Mouse (Mus musculus) neutrophil, adult 5-6 weeks (primary cell): Measurements from ENCODE around the gene Gm20388. TPM values are rescaled to one million over a fixed set of nuclear protein-coding genes. Genes with fewer than 3 reads are reported as not detected.
A peak's percentile ranks its signal among the peaks of the same experiment; 100 is the strongest.

ENCODE experiments used
- ATAC-seq: fragments of 151-379, 151-347 bp; 2 replicates; pipeline ENCODE4 v1.8.0; 2017; ENCODE audit warnings: mild to moderate bottlenecking, moderate TSS enrichment; ENCODE audit not compliant: insufficient number of reproducible peaks, poor library complexity, low FRiP score, severe bottlenecking; ENCODE audit errors: extremely low read depth
- total RNA-seq: library from RNA; stranded (forward); fragments of 200-1000 nt; gene quantifications from 2 replicates; pipeline ENCODE4 v1.2.3, GENCODE M21; 2017

The Gm20388 gene
- total RNA-seq, 1 experiment from 2014 or later: 10.8 TPM

DNA sequence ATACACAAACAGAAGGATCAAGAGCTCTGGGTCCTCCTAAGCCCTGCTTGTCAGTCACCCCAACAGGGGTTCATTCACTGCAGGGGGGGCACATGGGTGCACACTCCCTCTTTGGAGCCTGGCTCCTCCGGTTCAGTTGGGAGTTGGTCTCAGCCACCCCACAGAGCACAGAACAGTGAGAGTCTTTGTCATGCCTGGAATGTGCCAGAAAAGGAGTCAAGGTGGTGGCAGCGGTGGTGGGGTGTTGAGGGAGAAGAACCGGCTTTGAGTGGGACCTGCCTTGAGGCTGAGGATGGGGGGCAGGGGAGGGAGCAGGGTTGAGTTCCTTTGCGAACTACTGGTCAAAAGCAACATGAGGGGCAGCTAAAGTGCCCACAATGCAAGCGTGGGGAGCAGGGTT is 719.4 kb downstream of the Gm20388 start:
- no peak for ATAC-seq

DNA sequence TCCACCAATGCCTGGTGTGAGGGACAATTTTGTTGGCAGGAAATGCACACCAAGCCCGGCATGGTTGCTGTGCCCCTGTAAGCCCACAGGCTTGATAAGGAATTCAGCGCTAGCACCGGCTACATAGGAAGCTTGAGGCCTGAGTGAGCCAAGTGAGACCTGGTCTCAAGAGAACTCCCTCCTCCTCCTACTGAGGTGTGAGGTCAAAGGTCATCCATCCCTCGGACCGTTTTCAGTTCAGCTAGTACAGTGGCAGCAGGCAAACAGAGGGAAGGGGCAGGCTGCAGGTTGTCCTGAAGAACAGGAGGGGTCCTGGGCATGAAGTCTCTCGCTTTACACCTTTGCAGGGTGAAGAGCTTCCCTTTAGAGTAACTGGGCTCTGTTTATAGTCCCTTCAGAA is 720.2 kb downstream of the Gm20388 start:
- no peak for ATAC-seq

DNA sequence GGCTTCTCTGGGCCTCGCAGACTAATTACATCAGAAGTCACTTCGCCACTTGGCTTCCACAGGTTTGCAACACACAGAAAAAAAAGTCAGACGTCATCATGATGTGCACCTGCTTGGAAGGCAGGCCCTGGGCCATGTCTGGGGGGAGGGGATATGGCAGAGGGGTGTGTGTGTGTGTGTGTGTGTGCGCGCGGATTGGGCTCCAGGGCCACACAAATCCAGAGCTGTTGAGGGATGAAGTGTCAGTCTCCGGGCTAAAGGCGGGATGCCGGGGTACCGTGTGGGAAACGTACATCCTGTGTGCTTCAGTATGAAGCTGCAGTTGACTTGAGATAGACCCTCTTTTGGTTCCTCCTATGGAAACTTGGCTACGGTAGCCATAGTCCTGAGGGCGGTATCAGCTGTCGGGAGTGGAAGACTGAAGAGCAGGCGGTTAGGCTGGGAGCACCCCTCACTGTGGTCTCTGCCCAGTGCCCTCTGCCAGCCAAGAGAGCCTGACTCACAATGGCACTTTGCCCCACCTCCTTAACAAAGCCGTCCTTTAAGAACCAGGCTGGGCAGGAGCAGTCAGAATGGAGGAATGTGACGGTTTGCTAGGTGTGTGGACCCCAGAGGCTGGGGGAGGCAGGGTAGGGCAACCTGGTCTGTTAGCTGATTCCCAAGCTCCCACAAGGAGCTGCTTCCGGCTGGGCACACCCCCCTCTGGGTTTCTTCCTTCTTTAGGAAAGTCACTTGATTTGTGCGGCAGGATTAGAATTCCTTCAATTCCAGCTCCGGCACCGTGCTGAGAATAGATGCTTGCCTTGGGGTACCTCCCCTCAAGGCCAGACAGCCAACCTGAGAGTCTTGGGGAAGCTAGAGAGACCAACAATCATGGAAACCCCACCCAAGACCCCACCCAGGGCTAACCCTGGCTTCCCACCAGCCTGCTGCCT is 721.1 kb downstream of the Gm20388 start:
- ATAC-seq: no peak

DNA sequence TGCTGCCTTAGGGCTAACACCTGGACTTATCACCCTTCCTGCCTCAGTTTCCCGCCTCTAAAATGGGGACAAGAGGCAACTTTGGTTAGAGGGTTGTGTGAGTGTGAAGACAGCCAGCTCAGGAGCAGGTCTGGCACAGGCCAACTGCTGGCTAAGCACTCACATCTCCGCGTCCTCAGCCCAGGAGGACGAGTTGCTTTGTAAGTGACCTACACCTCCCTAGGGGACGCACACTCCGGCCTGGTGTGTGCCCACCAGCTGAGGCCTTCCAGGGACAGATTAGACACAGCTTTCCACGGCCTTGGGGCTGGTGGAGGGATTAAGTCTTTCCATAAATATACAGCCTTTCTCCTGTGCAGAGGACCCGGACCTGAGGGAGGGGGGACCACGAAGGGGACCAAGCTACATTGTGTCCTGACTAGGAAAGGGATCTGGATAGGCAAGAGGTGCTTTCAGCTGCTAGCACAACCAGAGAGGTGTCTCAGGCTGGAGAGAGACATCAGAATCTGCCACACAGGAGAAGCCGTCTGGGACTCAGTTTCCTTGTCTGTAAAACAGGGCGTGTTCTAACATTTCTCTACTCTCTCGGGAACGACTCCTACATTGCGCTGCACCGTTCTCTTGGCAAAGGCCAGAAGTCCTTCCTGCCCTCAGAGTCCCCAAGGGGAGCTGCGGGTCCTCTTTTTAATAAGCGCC is 722.5 kb downstream of the Gm20388 start:
- ATAC-seq: no peak

DNA sequence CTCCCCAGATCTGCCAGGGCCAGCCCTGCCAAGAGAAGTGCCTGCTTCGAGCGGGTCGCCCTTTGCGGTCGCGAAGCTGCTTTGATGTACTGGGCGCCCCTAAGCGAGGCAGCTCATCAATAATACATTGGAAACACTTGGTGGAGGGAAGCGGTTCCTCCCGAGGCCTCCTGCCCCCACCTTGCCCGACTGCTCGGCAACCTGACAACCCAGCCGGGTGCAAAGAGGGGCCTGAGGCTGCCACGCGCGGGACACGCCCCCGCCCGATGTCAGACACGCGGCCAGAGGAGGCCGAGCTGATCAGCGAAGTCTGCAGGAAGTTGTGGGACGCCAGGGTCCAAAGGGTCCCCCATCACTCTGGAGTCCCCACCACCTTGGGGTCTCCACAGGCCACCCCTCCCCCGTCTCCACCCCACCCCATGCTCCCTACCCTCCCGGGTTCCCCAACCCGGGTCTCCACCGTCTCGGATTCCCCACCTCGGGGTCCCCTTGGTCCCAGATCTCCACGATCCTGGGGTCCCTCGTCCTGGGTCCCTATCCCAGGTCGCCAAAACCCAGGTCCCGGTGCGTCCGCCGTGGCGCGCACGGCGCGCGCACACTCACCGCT is 723.1 kb downstream of the Gm20388 start:
- ATAC-seq: no peak

DNA sequence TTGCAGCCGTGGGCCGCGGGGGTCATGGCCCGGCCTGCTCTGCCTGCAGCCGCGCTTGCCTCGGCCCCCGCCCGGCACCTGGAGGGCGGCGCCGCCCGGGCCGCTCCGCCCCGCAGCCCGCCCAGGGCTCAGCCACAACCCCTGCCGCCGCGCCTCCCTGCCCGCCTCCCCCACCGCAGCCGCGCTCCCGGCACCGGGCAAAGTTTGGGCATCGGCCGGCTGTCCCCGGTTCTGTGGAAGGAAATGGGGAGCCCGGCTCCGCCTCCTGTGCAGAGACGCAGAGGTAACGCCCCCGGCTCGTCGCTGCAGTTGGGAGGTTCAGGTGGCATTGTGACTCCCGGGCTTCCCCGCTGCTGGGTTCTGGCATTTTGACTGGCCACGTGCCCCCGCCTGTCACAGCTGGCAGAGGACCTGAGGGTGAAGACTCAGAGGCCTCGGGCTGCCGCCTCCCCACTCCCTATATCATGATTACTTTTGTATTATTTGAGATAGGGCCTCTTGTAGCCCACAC is 723.7 kb downstream of the Gm20388 start:
- ATAC-seq: no peak; the same call in 1 of the 2 replicates

DNA sequence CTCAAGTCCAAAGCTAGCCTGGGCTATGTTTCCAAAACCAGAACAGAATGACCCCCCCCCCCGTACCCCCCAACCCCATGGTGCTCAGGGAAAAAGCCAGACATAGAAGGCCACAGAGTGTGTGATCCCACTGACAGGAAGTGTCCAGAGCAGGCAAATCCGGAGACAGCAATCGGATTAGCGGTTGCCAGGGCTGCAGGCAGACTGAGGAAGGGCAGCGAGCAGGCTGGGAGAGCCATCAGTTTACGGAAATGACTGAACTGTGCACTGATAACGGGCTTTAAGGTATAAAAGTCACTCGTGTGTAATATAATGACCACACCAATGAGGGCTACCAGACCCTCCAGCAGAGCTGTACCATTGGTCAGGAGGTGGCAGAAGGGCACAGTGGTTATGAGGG is 730.6 kb downstream of the Gm20388 start:
- no peak for ATAC-seq

DNA sequence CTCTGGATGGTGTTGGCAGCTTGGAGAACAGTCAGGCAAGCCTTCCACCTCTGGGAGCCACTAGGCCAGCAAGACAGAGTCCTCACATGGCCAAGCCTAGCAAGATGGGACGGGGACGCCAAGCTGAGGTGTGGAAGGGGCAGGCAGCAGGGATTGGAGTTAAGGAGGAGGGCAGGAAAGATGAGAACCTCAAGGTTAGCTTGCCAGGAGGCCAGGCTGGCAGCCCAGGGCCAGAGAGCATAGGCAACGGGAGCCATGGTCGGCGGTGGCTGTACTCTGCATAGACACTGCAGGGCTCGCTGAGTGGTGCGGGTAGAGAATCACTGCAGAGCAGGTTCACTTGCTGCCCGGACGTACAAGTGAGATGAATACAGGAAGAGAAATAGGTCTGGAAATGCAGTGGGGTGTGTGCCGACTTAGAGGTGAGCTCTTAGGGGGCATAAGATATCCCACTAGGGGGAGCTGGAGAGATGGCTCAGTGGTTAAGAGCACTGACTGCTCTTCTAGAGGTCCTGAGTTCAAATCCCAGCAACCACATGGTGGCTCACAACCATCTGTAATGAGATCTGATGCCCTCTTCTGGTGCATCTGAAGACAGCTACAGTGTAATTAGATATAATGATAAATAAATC is 731.5 kb downstream of the Gm20388 start:
- no peak for ATAC-seq

DNA sequence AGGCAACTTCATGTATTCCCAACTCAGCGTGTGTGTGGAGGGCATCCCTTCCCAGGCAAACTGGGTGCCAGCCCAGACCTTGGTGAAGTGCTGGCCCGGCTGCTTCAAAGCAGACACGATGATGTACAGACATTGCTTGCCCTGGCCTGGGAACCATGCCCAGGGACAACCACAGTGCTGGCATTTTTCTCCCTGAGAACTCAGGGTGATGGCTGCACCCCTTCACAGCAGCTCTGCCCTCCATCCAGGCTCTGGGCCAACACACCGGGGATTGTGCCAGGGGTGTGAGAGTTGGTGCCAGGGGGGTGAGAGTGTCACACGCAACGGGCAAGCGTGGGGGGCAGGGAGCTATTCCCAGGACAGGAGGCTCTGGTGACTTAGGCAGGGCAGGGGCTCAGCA is 734.0 kb downstream of the Gm20388 start:
- no peak for ATAC-seq

DNA sequence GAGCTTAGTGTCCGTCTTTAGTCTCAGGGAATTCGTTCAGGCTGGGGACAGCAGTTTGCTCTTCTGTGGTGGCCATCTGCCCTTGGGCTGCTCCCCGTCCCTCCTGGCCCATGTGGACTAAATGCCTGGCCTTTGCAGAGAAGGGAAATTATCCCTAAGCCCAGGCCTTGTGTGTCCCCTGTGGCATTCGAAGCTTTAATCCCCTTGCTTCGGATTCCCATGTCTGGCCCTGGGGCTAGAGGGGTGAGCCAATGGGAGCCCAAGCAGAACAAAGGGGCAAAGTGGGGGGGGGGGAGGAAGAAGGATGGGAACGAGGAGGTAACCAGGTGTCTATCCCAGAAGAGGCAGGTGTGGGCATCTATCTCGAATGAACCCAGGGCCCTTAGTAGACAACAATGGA is 736.9 kb downstream of the Gm20388 start, which contains the start of gene 1190005I06Rik:
1190005I06Rik (minus strand) TSS at position 101 of the 400 bp plus-strand sequence.
- ATAC-seq: no peak

DNA sequence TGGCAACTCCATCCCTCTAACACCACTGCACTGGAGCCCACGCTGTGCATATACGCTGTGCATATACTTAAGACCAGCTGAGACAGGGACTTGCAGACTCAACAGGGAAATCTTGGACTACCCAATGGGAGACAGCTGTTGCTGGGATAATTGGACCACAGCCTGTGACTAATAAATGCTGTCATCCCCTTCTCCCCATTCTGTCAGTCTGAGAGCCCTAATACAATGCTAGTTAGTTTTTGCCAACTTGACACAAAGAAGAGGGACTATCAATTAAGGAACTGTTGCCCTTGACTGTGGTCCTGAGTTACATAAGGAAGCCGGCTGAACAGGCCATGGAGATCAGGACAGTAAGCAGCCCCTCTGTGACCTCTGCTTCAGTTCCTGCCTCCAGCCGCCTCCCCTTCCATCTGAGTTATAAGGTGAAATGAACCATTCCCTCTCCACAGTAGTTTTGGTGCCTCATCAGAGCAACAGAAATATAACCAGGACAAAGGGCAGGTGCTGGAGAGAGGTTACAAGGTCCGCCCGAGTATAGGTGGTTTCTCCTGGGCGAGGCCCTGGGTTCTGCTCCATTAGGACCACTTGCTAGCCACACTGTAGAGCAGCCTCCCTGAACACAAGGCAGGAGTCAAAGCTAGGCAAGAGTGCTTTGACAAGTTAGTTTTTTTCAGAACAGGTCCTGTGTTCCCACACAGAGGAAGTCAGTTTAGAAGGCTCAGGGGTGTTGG is 745.8 kb downstream of the Gm20388 start:
- no peak for ATAC-seq

DNA sequence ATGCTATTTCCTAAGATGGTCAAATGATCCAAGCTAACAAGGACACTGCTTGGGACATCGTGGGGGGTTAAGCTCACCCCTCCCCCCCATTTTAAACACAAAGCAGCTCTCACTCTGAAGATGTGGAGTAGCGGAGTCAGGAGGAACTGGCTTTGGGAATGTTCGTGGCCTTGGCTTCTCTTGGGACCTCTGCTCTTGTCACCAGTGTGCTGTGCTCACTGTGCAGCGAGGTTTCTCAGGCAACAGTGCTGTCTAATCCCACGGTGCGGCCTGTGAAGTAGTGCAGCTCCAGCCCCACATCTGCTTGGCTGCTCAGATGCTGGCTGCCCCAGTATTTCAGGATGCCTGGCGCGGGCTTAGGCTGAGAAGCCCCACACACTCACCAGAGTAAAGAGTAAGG is 746.8 kb downstream of the Gm20388 start:
- ATAC-seq: no peak

DNA sequence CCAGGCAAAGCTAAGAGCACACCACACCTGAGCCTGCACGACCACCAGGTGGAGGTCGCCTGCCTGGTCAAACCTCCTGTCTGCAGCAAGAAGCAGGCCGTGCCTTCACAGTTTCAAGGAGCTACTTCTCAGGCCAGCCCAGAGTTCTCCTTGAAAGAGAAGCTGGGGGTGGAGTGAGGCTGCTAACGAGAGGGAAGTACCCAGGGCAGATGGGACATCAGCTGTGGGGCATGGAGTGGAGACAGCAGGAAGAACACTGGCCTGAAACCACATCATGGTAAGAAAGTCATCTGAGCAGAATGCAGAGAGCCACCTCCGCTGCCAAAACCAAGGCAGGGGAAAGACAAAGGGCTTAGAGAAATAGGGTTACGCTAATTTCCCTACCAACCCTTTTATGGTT is 753.9 kb downstream of the Gm20388 start:
- ATAC-seq: no peak

DNA sequence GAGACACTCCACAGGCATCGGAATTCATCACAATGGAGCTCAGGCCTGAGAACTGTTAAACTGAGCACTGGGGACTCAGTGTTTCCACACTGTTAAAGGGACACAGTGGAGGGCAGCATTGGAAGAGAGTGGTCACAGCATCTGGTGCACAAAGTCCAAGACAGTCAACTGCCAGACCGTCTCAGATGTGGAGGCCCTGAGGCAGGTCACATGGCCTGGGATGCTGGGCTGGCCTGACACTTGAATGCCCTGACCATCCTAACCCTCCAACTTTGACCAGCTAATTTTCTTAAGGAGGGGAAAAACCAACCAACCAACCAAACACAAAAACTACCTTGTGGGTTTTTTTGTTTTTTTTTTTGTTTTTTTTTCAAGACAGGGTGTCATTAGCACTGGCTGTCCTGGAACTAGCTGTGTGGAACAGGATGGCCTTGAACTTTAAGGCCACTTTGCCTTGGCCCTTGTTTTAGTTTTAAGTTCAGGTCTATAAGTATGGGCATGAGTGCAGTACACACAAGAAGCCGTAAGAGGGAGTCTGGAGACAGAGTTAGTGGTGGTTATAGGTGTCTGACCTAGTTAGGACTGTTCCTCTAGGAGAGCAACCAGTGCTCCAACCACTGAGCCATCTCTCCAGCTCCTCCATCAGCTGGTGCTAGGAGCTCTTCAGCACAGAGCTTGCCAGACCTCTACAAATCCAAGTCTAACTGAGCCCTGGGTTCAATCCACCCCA is 755.2 kb downstream of the Gm20388 start:
- ATAC-seq: no peak

DNA sequence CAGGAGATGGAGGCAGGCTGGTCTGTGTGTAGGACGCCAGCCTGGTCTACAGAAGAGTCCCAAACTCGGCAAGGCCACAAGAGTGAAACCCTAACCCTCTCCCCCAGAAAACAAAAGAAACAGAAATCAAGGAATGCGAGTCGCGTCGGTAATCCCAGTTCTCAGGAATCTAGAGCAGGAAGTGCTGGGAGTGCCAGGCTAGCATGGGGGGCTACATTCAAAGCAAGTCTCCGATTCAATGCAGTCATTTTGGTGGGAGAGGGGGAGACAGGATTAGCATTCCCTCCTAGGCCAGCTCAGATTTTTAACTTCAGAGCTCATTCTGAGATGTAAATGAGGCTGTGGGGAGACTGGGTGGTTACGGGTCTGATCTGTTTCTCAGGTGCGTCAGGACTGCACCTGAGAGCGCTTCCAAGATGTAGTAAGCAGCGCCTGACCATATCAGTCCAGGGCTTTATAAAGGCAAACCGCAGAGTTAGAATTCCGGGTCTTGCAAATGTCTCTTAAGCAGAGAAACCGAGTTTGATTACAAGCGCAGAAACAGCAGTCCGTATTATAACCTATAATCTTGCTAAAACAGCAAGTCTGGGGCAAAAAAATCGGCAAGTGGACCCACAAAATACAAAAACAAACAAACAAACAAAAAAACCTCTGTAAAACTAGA is 756.3 kb downstream of the Gm20388 start:
- ATAC-seq: no peak

DNA sequence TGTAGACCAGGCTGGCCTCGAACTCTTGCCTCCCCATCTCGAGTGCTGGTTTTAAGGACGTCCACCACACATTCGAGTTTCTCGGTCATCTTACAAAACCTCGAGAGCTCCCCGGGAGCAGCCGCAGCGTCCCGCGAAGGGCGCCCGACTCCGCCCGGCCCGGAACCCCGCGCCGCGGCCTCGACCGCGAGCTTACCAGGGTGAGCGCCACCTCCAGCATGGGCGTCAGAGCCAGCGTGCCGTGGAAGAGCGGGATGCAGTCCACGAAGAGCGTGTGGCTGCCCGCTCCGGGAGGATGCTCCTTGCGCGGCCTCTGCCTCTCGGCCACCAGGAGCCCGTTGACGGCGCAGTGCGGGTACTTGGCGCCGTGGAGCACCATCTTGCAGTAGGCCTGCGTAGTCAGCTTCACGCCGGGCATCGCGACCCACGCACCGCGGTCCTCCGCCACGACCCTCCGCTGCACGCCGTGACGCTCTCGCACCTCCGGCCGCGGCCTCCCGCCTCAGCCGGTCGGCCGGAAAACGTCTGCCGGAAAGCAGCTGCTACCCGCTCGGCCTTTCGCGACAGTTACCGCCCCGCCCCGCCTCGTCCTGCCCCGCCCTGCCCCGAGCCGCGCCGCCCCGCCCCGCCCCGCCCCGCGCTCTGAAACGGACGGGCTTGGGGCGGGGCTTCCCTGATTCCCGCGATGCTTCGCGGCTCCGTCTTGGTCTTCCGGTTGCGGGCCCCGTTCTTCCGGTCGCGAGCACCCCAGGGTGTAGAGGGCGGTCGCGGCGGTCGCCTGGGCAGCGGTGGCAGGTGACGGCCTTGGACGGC is 757.1 kb downstream of the Gm20388 start, which contains the start of the genes Gm27021 and Cox4i1:
Gm27021 (minus strand) TSS at position 519 of the 813 bp plus-strand sequence.
Cox4i1 (plus strand) TSS at position 662 of the 813 bp plus-strand sequence.
- ATAC-seq: peak; percentile 82
